Mouse (Mus musculus) left cerebral cortex, adult 2 months (tissue): Measurements from ENCODE around the gene Zbtb43. TPM values are rescaled to one million over a fixed set of nuclear protein-coding genes. Genes with fewer than 3 reads are reported as not detected.

Experiments
- DNase-seq, 2 experiments: peaks; one replicate each; pipeline ENCODE4 v3.0.0; 2021 to 2022; ENCODE audit warnings: low spot score in 2 of 2, mixed read lengths in 1 of 2; ENCODE audit errors: extremely low spot score in 1 of 2
- H3K27ac ChIP-seq: fragments of 200-600 bp; 2 replicates; pipeline ENCODE4 v1.8.1; 2022
- H3K4me3 ChIP-seq: fragments of 200-600 bp; 2 replicates; pipeline ENCODE4 v1.8.1; 2022
- CTCF ChIP-seq: fragments of 200-600 bp; IDR thresholded peaks from 2 replicates; pipeline ENCODE4 v1.8.1; 2022; ENCODE audit warnings: antibody characterized with exemption, mild to moderate bottlenecking, moderate library complexity
- intact Hi-C: fragments of 180-260 bp; cut with DNase I; formaldehyde crosslinking; loops from one replicate; pipeline ENCODE4 v1.15.1; 2025
- total RNA-seq, 2 experiments: library from RNA; stranded (reverse); gene quantifications; 2 replicates each; pipeline ENCODE4 v1.2.3; 2021

The Zbtb43 gene
- total RNA-seq, 2 experiments from 2014 or later = 27.4 to 28.4 TPM

DNA sequence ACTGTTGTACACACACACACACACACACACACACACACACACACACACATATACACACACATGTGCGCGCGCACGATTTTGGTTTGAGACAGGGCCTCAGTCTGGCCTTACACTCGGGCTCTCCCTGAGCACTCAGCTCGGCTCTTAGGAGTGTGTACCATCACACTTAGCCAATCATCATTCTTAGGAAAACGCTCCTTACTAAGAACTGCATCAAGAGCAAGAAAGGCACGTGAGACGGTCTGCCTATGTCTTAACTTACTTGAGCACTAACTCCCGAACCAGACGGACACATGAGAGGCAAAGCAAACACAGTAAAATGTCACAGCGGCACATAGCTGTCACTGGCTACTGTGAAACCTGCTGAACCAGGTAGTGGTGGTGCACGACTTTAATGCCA is 54.3 kb downstream of the Zbtb43 start:
- no peak overlapping the region for H3K27ac ChIP-seq
- no peak overlapping the region for H3K4me3 ChIP-seq
- DNase-seq = no peak
- no peak for TF ChIP-seq CTCF
- intact Hi-C loops = no loop called here

GRCm38 (mm10) chr2:33412111-33412510 is 56.2 kb downstream of the Zbtb43 start:
- H3K4me3 ChIP-seq = no peak overlapping the region
- no peak for DNase-seq
- intact Hi-C loops = no loop called here
- no peak for TF ChIP-seq CTCF
- peak overlapping the region; percentile 11; the same call in 1 of the 2 replicates for H3K27ac ChIP-seq

- no peak overlapping the region for H3K27ac ChIP-seq
- intact Hi-C loops = loop anchor here (2.0 to 10.0 kb wide), 3 partner anchors 51 to 409 kb away; no protein-coding TSS in a partner anchor
Observed at GRCm38 (mm10) chr2:33403511-33404003, 64.8 kb downstream of the Zbtb43 start.

DNA sequence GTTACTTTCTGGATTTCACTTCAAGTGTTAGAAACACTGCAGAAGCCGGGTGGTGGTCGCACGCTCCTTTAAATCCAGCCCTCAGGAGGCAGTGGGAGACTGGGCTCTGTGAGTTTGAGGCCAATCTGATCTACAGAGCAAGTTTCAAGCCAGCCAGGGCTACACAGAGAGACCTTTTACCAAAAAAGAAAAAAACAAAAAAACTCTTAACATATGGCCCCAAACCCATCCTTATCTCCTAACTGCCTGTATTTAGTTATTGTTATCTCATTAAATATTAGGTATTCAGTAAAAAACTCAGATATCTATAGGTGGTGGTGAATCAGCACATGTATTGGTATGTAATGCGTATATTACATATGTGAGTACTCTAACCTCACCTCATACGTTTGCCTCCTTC is 65.7 kb downstream of the Zbtb43 start:
- TF ChIP-seq CTCF = no peak
- intact Hi-C loops = loop anchor here (2.0 to 10.0 kb wide), 3 partner anchors 50 to 408 kb away; no protein-coding TSS in a partner anchor
- no peak overlapping the region for H3K27ac ChIP-seq
- H3K4me3 ChIP-seq = no peak overlapping the region
- no peak for DNase-seq

More at GRCm38 (mm10) chr2:33403511-33404003, 64.8 kb downstream of the Zbtb43 start:
- no peak overlapping the region for H3K4me3 ChIP-seq
- no peak for TF ChIP-seq CTCF
- DNase-seq = no peak

DNA sequence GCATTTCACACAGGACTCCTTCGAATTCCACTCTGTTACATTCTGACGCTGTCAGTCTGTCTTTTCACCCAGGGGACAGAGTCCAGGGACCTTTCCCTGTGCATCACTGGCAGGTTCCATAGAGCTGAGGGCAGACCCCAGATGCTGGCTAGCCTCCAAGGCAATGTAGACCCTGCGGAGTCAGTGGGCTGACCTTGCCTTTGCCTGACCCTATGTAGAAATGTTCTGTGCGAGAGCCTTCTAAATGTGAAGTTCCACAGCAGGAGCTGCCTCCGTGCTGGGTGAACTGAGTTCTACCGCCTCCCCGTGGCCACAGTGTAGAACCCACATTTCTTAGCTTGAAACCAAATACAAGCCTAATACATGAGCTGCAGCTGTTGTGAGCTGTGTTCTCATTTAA is 66.1 kb downstream of the Zbtb43 start:
- TF ChIP-seq CTCF = peak; percentile 81
- intact Hi-C loops = loop anchor here (2.0 to 10.0 kb wide), 3 partner anchors 49 to 407 kb away; no protein-coding TSS in a partner anchor
- DNase-seq = peak; percentile 76 to 79
- no peak overlapping the region for H3K4me3 ChIP-seq
- H3K27ac ChIP-seq = no peak overlapping the region

- intact Hi-C loops = loop anchor here (2.0 to 10.0 kb wide), 3 partner anchors 84 to 406 kb away; no protein-coding TSS in a partner anchor
- no peak overlapping the region for H3K27ac ChIP-seq
- DNase-seq = no peak
- peak; percentile 53 for TF ChIP-seq CTCF
- no peak overlapping the region for H3K4me3 ChIP-seq
Observed at GRCm38 (mm10) chr2:33401217-33401616, 67.1 kb downstream of the Zbtb43 start.

DNA sequence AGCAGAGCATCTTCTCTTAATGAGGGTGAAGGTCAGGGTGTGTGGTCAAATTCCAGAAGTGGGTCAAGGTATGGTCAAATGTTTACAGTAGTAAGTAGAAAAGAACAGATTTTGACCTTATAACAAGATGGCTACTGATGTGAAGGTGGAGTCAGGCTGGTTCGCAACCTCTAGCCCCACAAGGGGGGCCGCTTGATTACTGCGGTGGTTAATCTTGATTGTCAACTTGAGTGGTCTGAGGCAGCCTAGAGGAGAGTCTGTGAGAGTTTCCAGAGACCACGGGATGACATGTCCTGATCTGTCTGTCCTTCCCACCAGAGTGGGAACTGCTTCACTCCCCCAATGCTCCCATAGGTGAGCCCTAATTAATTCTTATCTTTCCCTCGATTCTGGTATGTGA is 67.8 kb downstream of the Zbtb43 start:
- H3K4me3 ChIP-seq = no peak overlapping the region
- no peak overlapping the region for H3K27ac ChIP-seq
- no peak for DNase-seq
- TF ChIP-seq CTCF = no peak
- intact Hi-C loops = loop anchor here (2.0 to 10.0 kb wide), 3 partner anchors 83 to 406 kb away; no protein-coding TSS in a partner anchor

Other genes starting within 250 kb of the Zbtb43 start
- 10 to 100 TPM; 62.8 to 70.2 TPM for gene Ralgps1, start 97.1 kb downstream of the Zbtb43 start, total RNA-seq
- 10 to 100 TPM; 23.9 to 26.9 TPM for gene Zbtb34, start 37.2 kb downstream of the Zbtb43 start, total RNA-seq
- under 1 TPM in 1 of 2 experiments, not detected in 1; 0.07 TPM for gene Lmx1b, start 172.0 kb upstream of the Zbtb43 start, total RNA-seq